Mouse (Mus musculus) frontal cortex, adult (tissue): ENCODE data around the gene Gm17662.

Experiments used
- ATAC-seq: cut with Nextera tagmentation; 2 replicates; pipeline ENCODE4 v1.9.2; 2017; ENCODE audit warnings: mild to moderate bottlenecking, moderate library complexity, mixed read lengths; ENCODE audit not compliant: low TSS enrichment

Gene Gm17662

DNA sequence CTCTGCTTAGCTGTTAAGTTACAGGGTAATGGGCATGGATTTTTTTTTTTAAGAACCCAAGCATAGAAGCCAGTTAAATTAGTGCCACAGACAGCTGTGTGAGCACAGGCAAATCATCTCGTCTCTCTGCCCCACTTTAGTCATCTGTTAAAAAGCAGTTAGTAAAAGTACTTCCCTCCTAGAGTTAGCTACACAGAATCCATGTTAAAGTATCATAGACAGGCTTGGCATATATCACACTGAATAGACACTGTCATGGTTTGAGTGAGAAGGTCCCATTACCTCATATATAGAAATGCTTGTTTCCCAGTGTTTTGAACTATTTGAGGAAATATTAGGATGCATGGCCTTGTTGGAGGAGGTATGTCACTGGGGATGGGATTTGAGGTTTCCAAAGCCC lies at the start of gene Gm17662:
Gene Gm17662 (plus strand): TSS at position 301 of the 400 bp plus-strand sequence.
- ATAC-seq, result no peak

DNA sequence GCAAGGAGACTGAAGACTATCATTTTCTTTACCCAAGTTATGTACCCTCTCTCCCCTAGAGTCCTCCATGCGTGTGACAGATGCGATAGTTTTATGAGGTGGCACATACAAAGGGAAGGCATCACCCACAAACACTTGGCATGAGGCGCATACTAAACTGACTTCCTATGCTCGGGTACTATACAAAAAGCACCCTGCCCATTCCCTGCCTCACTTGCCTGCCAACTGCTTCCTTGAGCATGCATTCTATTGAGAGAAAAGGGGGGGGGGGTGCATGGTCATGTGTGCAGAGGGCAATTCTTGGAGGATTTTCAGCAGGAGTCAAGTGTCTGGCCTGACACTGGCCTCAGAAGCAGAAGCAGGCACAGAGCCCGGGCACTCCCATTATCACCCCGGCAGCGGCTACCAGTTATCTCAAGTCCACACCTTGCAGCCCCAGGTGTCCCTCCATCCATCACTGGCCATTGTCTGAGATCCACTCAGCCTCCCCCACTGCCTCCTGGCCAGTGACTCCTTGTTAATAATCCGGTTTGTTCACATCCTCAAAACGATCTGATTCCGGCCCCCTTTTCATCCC lies 46.3 kb upstream of the Gm17662 start:
- no peak for ATAC-seq

- ATAC-seq, result no peak
Measured at GRCm38 (mm10) chr4:104813617-104814016, 43.5 kb upstream of the Gm17662 start.

GRCm38 (mm10) chr4:104816519-104817232 lies 40.5 kb upstream of the Gm17662 start:
- ATAC-seq, result no peak

DNA sequence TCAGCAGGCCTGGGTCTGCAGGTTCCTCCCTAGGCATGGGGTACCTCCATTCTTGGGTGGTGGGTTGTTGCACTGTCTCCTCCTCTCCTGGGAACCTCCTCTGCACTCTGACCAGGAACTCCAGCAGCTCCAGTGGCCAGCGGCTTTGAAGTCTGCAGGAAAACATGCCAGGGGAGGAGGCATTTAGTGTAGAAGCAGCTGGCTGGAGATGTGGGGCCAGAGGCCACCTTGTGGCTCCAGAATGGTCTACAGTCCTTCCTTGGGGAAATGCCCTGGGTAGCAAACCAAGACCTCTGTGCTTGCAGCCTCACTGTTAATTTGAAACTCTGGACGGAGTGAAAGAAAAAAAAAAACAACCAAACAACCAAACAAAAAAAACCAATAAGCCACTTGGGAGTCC lies 39.6 kb upstream of the Gm17662 start:
- no peak for ATAC-seq

- ATAC-seq, result no peak
Measured at GRCm38 (mm10) chr4:104818986-104819385, 38.1 kb upstream of the Gm17662 start.

DNA sequence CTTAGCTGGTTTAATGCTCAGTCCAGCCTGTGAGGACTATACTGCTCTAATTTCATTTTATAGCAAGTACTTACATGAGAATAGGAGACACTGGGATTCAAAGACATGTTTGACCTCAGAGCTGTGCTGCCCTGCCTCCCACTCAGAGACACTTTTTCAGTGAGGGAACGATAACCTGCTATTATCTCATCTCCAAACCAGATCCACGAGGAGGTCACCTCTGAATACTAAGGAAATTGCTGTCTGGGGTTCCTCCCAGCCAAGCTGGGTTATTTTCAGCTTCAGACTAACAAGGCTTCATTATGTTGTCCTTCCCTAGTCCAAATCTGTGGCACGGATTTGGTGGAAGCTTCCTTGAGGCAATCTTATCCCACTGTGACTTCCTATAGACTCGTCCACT lies 37.2 kb upstream of the Gm17662 start:
- no peak for ATAC-seq

DNA sequence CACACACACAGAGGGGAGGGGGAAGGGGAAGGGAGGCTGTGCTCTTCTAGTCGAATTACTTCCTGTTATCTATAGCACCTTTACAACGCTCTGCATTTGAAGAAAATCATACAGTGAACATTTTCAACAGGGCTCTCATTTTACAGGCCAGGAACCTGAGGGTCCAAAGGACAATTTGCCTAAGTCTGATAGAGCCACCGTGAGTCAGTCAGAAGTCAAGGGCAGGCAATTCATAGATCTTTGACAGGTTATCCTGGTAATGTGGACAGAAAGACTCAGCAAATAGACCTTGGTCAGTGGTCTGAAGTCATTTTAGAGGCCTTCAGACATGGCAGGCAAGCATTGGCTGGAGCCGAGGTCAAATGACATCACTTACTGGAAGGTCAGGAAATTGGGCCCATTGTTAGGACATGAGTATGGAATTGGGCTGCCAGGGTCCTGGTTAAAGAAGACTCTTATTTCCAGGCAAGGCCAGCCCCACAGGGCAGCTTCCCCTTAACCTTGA lies 33.5 kb upstream of the Gm17662 start:
- no peak for ATAC-seq

DNA sequence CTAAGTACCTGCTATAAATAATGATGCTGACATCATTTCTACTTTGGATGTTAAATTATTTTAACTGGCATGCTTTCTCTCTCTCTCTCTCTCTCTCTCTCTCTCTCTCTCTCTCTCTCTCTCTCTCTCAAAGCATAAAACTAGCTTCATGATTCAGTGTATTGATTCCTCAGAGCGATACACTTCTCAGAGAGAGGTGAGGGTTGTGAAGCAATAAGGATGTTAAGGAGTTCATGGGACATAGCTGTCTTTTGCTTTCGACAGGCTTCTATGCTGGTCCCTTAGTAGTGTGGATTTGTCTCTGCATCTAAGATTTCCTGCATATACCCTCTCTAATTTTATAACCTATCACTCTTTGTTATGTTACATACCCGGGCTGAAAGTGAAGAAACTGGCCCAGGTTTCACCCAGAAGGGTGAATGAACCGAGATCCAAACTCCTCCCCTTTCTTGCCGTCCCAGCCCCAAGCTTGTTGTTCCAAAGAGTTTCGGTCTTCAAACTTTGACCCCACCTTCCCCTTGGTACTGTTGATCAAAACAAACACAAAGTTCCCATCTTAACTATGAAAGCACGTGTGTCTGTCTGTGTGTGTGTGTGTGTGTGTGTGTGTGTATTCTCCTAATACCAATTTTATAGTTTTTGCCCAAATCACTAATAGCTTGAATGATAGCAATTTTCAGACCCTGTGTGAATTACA lies 32.6 kb upstream of the Gm17662 start:
- ATAC-seq, result no peak

GRCm38 (mm10) chr4:104828939-104829338 lies 28.2 kb upstream of the Gm17662 start:
- ATAC-seq, result peak; percentile 85

DNA sequence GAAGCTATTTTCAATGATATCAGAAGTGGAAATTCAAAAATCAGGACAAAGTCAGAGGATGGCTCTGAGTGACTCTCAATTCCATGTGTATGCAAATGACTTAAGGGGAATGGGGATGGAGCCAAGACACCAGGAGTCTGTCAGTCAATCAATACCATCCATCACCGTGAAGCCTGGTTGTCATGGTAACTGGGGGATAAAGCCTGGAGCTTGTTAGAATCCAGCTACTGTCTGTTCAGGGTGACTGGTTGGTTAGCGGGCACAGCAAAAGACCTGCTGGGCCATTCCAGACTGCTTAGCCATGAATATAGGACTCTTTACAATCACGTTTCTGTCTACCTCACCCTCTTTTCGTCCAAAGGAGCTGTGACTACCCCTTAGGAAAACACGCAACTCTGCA lies 22.0 kb upstream of the Gm17662 start:
- ATAC-seq, result no peak

DNA sequence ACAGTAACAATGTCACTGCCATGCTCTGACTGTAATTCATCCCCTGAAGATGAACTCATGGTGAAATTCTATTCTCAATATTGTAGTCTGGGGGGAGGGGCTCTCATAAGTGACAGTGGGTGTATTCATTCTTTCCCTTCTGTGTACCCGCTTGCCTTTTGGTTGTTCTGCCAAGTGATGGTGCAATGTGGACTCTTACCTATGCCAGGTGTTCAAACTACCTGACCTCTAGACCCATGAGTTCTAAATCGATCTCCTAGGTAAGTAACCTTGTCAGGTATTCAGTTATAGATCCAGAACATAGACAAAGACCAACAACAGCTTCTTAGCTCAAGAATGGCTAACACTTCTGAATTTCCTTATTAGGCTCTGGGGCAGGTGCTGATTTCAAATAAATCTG lies 18.8 kb upstream of the Gm17662 start:
- ATAC-seq, result no peak

- ATAC-seq, result no peak
Measured at GRCm38 (mm10) chr4:104842204-104842603, 14.9 kb upstream of the Gm17662 start.

DNA sequence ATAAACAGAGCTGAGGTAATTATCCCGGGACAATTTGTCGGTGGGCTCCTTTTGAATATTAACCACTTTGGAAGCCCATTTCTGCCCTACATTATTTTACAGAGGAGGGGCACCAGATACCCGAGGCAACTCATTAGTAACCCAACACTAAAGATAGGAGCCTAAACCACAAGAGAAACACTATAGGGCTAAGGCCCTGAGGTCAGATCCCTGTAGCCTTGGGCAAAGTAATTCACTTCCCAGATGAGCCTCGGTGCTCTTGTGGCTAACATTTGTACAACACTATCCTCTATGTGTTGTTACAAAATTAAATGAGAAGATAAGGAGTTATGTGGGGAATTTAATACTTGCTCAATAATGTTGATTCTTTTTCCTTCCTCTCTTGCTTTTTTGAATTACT lies 13.6 kb upstream of the Gm17662 start:
- no peak for ATAC-seq

- ATAC-seq, result no peak
Measured at GRCm38 (mm10) chr4:104855216-104855615, 1.9 kb upstream of the Gm17662 start.

DNA sequence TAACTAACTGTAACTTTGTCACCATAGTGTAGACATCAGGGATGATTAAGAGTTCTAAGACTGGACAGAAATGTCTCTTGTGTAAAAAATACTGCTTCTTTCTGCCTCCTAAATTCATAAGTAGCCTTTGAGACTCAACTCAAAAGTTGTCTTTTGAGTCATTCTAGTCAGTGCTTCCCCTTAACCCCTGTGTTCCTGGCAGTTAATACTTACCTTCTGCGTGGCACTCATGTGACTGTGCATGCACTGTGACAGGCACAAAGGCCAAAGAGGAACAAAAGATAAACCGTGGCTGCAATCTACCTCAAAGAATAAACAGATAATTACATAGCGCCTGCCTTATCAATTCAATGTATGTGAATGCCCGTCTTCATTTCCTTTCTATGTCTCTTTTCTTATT lies 694 bp downstream of the Gm17662 start:
- ATAC-seq, result no peak

- ATAC-seq, result no peak
Measured at GRCm38 (mm10) chr4:104861241-104861640, 4.1 kb downstream of the Gm17662 start.

DNA sequence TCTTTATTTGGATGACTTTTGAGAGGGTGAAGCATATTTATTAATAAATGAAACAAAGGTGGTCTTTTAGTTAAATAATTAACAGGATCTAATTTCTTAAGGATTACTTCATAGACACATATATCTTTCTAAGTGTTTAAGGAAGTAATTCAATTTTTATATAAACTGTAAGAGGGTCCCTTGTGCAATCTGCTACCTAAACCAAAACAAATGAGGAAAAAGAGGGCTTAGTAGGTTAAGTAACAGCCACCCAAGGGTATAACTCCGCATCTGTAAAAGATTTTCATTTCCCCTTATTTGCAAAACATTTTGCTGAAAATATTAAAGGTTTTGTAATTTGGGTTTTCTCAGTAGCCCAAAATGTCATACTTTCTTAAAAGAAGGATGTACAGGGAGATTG lies 7.3 kb downstream of the Gm17662 start:
- no peak for ATAC-seq

- ATAC-seq, result no peak
Measured at GRCm38 (mm10) chr4:104869581-104869980, 12.5 kb downstream of the Gm17662 start.

DNA sequence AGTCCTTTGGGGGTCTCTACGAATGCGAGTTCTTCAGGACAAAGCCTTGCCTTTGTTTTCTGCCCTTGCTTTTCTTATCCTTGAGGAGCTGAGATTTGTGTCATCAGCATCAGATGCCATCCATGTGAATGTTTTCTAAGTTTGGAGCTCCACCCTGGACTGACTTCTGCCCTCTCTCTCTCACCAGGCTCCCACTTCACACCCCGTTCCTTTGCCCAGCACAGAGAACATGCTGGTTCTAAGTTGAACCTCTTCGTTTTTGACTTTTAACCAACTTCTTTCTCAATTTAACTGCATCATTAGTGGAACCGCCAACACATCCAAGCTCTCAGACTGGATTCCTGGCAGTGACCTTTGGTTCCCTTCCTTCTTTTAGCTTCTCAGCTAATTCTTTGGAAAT lies 13.1 kb downstream of the Gm17662 start:
- no peak for ATAC-seq

DNA sequence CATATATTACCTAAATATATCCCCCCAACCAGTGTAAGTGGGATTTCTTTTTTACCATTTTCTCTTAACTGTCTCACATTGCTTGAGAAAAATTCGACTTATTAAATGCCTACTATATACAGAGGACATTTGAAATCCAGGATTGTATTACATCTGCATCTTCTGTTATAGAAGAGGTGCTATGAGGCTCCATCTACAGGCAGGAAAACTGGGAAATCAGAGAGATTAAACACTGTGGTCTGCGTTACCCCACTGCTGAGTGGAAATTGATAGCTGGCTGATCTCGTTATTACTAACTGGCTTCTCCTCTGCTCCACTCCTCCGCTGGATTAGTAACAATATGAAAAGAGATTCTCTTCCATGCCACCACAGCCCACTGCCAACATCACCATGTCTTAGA lies 18.7 kb downstream of the Gm17662 start:
- no peak for ATAC-seq

DNA sequence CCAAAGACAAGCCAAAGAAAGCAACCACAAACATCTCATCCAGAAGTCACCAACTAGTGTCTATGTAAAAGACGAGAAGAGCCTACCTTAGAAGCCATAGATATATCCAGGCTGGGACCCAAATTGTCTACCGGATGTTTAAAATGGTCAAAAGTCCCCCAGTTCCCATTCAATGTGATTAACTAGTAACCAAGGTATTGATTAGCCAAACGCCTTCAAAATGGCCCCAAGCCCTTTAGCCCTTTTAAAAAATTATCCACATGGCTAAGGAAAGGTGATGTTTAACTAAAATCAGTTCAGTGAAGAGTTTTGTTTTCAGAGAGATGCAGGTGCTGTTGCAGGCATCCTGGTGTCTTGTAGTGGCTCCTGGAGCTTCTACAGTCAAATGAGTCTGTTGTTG lies 19.2 kb downstream of the Gm17662 start, which contains the start of gene C8a:
Gene C8a (minus strand): TSS at position 76 of the 400 bp plus-strand sequence.
- ATAC-seq, result no peak

GRCm38 (mm10) chr4:104887486-104887885 lies 30.4 kb downstream of the Gm17662 start:
- no peak for ATAC-seq
